Mouse (Mus musculus): Measurements from ENCODE around the gene Cnfn.

Gene Cnfn

DNA sequence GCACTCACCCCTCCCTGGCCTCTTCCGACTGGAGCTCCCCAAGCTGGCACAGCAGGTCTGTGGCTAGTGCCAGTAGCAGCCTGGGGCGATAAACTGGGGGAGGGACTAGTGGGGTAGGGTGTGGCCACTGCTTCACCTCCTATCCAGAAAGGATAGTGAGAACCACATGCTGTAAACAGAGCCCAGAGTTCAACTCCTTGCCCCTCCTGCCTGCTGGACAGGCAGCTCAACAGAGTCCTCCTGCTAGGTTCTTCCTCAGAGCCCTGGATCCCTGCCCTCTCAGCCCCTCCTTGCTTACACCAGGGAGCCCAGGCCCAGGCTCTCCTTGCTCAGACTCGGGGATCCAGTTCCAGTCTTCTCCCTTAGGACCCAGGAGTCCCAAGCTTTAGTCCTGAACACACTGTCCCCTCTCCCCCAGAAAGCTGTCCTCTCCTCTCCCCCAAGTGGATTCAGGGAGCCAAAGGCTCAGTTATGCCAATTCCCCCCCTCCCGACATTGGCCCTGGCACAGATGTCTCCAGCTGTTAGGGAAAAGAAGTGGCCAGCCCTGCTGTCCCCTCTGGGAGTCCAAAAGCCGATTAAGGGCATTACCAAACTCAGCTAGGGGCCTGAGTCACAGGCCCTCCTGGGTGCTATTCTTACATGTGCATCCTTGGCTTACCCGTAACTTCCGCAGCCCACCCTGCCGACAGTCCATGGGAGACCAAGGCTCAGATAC is 20.7 kb upstream of the Cnfn start:
- no peak for DNase-seq (ENCODE audit: low spot score in 2 of 2)

GRCm38 (mm10) chr7:25388916-25389315 is 19.4 kb upstream of the Cnfn start:
- DNase-seq (ENCODE audit: low spot score in 2 of 2): no peak

DNA sequence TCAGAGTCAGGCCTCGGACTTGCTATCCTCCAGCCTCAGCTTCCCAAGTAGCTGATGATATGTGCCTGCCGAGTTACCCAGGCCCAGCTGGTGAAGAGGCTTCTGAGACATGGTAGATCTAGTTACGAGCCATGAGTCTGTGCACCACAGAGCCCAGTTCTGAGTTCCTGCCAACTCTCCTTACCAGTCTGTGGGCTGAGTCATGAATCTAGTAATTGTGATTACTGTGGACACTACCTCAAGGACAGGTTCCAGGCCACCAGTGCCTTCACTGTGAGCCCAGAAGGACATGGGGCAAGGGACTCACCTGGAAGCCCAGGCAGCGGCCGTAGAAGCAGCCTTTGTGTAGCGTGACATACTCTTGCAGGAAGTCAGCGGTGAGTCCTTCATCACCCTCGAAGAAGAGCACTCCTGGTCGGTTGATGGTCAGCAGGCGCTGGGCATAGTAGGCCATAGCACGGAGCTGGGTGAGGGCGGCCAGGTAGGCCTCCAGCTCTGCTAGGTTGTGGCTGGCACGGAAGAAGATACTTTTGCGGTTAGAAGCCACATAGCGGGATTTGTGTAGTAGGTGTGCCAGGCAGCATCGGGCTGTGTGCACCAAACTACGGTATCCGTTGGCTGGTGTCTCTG is 18.4 kb upstream of the Cnfn start:
- DNase-seq (ENCODE audit: low spot score in 2 of 2): no peak

- peak in 1 of 2 experiments; percentile 35 for DNase-seq (ENCODE audit: low spot score in 2 of 2)
Measured at GRCm38 (mm10) chr7:25385850-25386555, 16.5 kb upstream of the Cnfn start.

DNA sequence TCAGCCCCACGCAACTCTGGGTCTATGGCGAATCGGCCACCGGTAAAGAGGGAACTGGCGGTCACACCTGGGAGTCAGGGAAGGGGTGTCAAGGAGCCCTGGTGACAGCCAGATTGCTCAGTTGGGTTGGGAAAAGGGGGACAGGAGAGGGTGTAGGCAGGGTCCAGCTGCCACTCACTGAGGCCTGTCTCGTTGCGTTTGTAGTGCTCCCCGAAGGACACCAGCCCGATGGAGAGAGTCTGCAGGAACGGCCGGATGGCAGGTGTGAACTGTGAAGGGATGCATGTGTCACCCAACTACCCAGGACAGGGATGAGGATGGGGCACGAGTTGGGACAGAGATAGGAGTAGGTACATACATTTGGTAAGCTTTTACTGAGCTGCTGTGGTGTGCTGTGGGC is 15.7 kb upstream of the Cnfn start:
- no peak for DNase-seq (ENCODE audit: low spot score in 2 of 2)

DNA sequence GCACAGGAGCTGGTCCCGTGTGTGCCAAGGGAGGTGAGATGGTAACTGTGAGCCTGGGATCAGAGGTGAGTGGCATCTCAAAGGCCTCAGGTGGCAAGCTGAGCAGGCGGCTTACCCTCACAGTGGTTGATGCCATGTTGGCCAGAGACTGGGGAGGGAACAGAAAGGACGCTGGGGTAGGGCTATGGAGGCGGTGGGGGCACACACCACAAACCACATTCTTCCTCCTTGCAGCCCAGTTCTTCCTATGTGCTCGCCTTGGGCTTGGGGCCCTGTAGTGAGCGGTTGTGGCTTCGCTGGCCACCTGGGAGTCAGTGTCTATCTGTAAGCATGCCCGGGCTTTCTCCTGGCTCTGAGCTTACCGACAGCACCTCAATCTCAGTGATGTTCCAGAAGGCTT is 15.3 kb upstream of the Cnfn start:
- DNase-seq (ENCODE audit: low spot score in 2 of 2): peak in 1 of 2 experiments; percentile 7

DNA sequence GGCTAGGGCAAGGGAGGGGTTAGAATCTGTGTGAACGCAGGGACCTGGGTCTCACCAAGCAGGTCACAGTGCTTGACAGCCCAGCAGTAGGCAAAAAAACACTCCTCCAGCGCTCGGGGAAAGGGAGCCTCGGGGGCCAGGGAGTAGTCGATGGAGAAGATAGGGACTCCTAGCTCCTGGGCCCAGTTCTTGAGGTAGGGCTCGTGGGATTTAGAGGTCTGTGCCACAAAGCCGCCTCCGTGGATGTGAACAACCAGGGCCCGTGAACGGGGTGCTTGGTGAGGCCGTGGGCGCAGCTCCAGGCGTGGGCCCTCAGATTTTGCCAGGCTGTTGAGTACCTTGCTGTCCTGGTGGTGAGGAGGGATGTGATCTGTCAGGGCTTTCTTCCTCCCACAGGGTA is 14.8 kb upstream of the Cnfn start:
- DNase-seq (ENCODE audit: low spot score in 2 of 2): peak in 1 of 2 experiments; percentile 7

GRCm38 (mm10) chr7:25383891-25384290 is 14.4 kb upstream of the Cnfn start:
- no peak for DNase-seq (ENCODE audit: low spot score in 2 of 2)

GRCm38 (mm10) chr7:25383385-25383784 is 13.9 kb upstream of the Cnfn start:
- peak in 1 of 2 experiments; percentile 5 for DNase-seq (ENCODE audit: low spot score in 2 of 2)

GRCm38 (mm10) chr7:25382541-25382940 is 13.0 kb upstream of the Cnfn start:
- DNase-seq (ENCODE audit: low spot score in 2 of 2): no peak

DNA sequence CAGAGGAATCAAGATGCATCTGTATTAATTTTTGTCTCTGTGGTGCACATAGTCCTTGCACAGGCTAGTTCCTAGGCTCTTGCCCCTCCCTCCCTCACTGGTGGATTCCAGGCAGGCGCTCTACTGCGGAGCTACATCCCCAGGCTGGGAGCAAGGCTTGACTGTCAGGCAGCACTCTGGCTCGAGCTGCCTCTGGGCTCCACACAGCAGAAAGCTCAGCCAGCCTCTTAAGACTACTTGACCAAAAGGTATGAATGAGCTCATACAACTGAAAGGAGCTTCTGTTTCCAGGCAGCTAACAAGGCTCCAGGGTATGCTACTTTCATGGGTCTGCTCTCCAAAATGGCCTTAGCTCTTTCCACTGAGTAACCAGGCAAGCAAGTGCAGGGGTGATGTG is 11.8 kb upstream of the Cnfn start:
- DNase-seq (ENCODE audit: low spot score in 2 of 2): no peak

GRCm38 (mm10) chr7:25380392-25381283 is 11.1 kb upstream of the Cnfn start:
- peak in 1 of 2 experiments; percentile 8 for DNase-seq (ENCODE audit: low spot score in 2 of 2)

DNA sequence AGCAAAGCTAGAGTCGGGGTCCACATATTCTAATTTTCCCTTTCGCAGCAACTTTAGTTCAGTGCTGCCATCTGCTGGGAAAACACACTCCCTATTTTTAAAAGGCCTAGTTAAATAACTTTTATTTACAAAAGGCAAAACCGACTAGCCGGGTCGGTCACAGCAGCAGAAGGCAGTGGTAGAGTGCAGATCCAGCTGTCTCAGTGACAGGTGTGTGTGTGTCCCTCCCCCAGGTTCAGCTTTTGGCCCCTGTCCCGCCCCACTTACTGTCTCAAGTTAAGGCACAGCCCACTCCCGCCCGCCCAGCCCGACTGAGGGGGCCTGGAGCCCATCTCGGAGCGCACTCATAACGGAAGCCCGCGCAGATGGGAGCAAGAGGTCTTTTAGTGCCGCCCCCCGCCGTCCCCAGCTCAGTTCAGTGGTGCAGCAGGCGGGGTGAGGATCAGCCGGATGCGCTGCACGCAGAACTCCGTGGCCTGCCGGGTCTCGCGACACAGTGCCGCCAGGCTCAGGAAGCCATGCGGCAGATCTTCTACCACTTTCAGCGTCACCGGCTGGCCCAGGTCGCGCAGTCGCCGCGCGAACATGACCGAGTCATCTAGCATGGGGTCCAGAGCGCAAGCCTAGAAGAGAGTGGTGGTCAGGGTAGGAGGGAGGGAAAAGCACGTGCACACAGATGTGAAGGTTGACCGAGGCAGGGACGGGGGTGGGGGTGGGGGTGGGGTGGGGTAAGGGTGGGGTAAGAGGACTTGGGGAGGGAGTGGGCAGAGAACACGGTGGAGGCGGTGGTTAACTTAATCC is 10.2 kb upstream of the Cnfn start:
- DNase-seq (ENCODE audit: low spot score in 2 of 2): peak; percentile 19 to 42

DNA sequence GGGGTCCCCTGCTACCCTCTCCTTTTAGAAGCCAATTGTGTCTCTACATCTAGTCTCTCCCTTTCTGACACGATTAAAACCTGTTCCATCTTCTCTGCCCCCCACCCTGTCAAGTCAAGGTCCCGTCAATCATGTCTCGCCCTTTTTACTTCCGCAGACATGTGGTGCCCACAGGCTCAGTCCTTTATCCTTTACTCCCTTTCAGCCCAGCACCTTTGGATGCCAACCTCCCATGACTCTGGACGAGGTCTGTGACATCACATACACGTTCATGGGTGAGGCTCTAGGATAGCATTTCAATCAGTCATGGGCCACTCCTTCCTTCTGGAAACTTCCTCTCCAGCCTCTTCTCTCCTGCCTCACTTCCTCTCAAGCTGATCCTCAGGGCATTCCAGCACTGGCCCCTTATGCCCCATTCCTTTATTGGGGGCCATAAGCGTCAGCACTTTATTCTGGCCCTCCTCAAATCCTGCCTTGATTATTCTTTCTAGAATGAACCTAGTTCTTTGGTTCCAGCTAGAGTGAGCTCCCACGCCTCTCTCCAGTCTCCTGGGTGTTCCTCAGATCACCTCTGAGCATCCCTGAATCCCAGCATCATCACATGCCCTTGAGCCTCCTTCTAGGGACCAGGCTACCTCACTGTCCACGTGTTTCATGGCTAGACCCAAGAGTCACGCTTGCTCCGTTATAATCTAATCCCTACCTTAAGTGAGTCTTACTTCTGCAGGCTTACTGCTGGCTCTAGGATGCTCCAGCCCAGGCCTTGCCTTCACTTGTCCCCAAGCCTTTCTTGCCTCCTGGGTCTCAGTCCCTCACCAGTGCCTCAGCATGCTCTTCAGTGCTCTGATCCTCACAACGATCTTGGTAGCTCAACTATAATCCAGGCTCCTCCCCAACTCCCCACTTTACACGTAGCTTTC is 8.9 kb upstream of the Cnfn start:
- DNase-seq (ENCODE audit: low spot score in 2 of 2): no peak

DNA sequence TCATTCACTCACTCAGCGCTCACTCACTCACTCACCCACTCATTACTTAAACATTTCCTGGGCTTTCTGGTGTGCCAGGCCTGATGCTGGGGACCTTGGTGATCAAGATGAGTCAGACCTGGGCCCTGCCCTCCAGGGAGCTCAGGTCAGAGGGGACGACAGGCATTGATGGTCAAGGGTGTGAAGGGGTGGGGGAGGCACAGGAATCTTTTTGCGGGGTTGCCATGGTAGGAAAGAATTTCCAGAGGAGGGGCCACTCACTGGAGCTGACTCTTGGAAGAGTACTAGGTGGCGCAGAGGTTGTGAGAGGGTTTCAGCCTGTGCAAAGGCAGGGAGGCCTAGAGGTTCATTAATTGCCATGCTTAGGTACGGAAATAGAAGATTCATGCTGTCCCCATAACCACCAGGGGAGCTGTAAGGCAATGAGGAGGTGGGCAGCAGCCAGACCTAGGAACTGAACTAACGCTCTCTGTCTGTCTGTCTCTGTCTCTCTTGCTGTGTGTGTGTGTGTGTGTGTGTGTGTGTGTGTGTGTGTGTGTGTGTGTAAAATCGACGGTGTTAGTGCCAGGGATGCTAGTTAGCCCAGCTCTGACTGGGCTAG is 7.7 kb upstream of the Cnfn start:
- DNase-seq (ENCODE audit: low spot score in 2 of 2): no peak

DNA sequence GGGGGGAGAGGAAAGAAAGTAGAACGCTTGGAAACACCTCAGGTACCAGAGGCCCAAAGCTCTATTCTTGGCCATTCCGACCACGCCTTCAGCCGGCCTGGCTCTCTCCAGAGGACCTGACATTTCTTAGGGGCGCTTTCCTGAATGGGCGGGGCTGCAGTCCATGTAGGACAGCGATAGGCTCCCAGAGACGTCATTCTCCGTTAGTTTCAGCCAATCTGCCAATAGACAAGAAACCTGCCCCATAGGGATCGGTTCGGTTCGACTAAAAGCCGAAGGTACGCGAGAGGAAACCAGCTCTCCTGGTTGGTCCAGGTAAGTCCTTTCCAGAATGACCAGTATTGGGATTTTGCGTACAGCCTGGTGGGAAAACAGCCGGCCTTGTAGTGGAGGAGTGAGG is 7.0 kb upstream of the Cnfn start:
- DNase-seq (ENCODE audit: low spot score in 2 of 2): peak in 1 of 2 experiments; percentile 15

GRCm38 (mm10) chr7:25372441-25372840 is 2.9 kb upstream of the Cnfn start:
- DNase-seq (ENCODE audit: low spot score in 2 of 2): no peak

DNA sequence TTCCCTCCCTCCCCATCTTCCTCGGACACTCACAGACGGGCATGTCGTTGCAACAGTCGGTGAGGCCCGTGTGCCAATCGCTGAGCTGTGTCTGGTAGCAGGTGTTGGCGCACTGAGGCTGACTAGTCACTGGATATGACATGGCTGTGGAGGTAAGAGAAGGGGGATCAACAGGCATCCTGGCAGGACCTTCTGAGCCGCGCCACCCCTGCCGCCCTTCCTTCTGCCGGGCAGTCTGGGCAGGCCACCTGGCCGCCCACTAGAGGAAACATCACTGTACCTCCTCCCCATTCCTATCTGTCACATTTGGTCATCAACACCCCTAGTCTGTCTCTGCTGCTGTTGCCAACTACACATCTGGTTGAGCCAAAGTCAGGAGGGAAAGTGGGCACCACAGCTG is 1.2 kb downstream of the Cnfn start:
- DNase-seq (ENCODE audit: low spot score in 2 of 2): no peak

DNA sequence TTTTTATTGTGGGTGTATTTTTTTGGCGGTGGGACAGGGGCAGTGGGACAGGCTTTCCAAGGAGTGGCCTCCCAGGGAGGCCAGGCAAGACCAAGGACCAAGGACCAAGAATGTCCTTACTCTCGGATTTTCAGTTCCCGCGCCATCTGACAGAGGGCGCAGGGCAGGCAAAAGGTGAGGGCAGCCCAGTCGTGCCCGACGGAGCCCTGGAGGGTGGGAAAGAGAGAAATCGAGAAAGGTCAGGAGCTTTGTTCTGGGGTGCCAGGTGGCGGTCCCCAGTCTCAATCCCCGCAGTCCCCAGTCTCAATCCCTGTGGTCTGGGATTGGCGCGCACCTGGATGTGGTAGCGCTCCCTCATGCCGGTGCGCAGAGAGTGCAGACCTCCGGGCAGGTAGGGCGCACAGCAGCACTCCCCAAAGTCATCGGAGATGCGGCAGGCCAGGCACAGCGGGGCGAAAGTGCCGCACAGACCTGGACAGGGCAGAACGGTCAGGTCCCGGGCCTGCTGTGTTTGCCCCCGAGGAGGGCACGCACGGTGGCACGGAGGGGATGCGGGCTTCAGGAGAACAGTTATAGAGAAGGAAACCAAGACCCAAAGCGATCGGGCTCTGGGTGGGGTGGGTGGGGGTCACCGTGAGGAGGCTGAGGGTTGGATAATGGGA is 1.8 kb downstream of the Cnfn start:
- DNase-seq (ENCODE audit: low spot score in 2 of 2): no peak
